22 mouse cellular contexts compared by ENCODE assay signal in the genomic region with DNA sequence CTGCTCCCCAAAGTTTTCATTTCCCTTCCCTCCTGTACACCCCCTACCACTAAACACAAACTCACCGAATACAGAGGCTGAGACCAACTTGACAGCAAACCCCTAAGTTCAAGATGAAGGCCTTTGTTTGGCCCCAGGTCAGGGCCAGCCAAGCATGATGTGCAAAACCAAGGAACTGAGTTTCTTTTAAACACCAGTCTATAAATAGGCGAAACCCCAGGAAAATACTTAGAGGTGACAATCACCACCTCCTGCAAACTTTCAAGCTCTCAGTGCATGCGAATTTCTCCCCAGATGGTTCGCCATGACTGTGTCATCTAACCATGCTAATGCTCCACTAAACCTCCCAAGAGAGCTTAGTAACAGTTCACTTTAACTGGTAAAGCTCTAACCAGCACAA. TPM values are rescaled to one million over a fixed set of nuclear protein-coding genes. Genes with fewer than 3 reads are reported as not detected.
A peak's percentile ranks its signal among the peaks of the same experiment; 100 is the strongest.
DNase-seq lines count a peak whose midpoint lies in the region; ATAC-seq and TF ChIP-seq lines count a peak whose summit lies in the region.
"Had no signal": no experiment of that assay in that cellular context is flagged by ENCODE, and none has a peak within 500 bp of the region (broad histone marks: within the 10 kb centered on the region; RNA-seq: fewer than 3 reads in every experiment).

No protein-coding gene starts in this region.

- H3K27me3 ChIP-seq in midbrain, embryonic 11.5 days (ENCODE audit: control insufficient read depth, insufficient read depth, low read length): no peaks in the 10 kb centered on the region; the same call in 1 of the 2 replicates
- no peaks in the 10 kb centered on the region; the same call in 1 of the 2 replicates for H3K27me3 ChIP-seq in midbrain, embryonic 14.5 days (ENCODE audit: control insufficient read depth, insufficient read depth, low read length)
- H3K27me3 ChIP-seq in E14TG2a.4 (ENCODE audit: insufficient read depth, low read length): no peaks in the 10 kb centered on the region
- H3K27me3 ChIP-seq: embryonic facial prominence, embryonic 12.5 days; forebrain, embryonic 13.5 days; forebrain, embryonic 15.5 days; Patski had no signal

- peak; percentile 75 for DNase-seq in midbrain, embryonic 11.5 days (ENCODE audit: low spot score, missing footprints)
- DNase-seq in midbrain, embryonic 14.5 days: no peak
- peak; percentile 43 for DNase-seq in induced T-regulatory cell, adult 2 months (ENCODE audit: low read depth)
- no peak for DNase-seq in cerebellum, adult 9-11 months
- DNase-seq in layer of hippocampus, adult 9-11 months: no peak
- DNase-seq: adrenal gland, adult 8-10 months; adrenal gland, postnatal 14 days; adrenal gland, postnatal 36 days; cerebellum, adult 11 months; cerebellum, adult 18-20 months; cerebellum, adult 8-10 months; cerebellum, postnatal 10 days; cerebellum, postnatal 25 days; forebrain, postnatal 0 days had no signal

- no peak overlapping the region for H3K9ac ChIP-seq in midbrain, embryonic 11.5 days (ENCODE audit: low read length)
- no peak overlapping the region for H3K9ac ChIP-seq in midbrain, embryonic 14.5 days (replicated peaks; ENCODE audit: low read length)
- H3K9ac ChIP-seq: embryonic facial prominence, embryonic 12.5 days; forebrain, embryonic 13.5 days; forebrain, embryonic 15.5 days; forebrain, postnatal 0 days had no signal

- no peak overlapping the region for H3K4me2 ChIP-seq in midbrain, embryonic 11.5 days
- H3K4me2 ChIP-seq in midbrain, embryonic 14.5 days (ENCODE audit: low read length): no peak overlapping the region
- H3K4me2 ChIP-seq: embryonic facial prominence, embryonic 12.5 days; forebrain, embryonic 13.5 days; forebrain, embryonic 15.5 days had no signal

- no peaks in the 10 kb centered on the region for H3K9me3 ChIP-seq in midbrain, embryonic 11.5 days (ENCODE audit: control insufficient read depth, low read length)
- H3K9me3 ChIP-seq in midbrain, embryonic 14.5 days (ENCODE audit: control insufficient read depth, low read length): no peaks in the 10 kb centered on the region
- H3K9me3 ChIP-seq in E14TG2a.4 (ENCODE audit: low read length): no peaks in the 10 kb centered on the region
- H3K9me3 ChIP-seq: embryonic facial prominence, embryonic 10.5 days; embryonic facial prominence, embryonic 12.5 days; forebrain, embryonic 13.5 days; forebrain, embryonic 15.5 days; G1E had no signal

- peaks cover 27% of the 10 kb centered on the region for H3K4me1 ChIP-seq in midbrain, embryonic 11.5 days (ENCODE audit: control insufficient read depth, insufficient read depth, low read length)
- H3K4me1 ChIP-seq in midbrain, embryonic 14.5 days (ENCODE audit: control insufficient read depth, insufficient read depth, low read length): peaks cover 4% of the 10 kb centered on the region; the same call in 1 of the 2 replicates
- peaks cover 92% of the 10 kb centered on the region for H3K4me1 ChIP-seq in E14TG2a.4 (replicated peaks; ENCODE audit: low read depth, low read length)

- H3K36me3 ChIP-seq in midbrain, embryonic 11.5 days (ENCODE audit: control insufficient read depth, insufficient read depth, low read length): no peaks in the 10 kb centered on the region
- H3K36me3 ChIP-seq in midbrain, embryonic 14.5 days (ENCODE audit: control insufficient read depth, insufficient read depth, low read length): no peaks in the 10 kb centered on the region
- H3K36me3 ChIP-seq in E14TG2a.4 (ENCODE audit: insufficient read depth, low read length): peaks cover 88% of the 10 kb centered on the region
- H3K36me3 ChIP-seq: embryonic facial prominence, embryonic 12.5 days; forebrain, embryonic 15.5 days had no signal

- 83% methylated on average over 4 of the region's 4 CpGs for WGBS in midbrain, embryonic 11.5 days
- WGBS in midbrain, embryonic 14.5 days: 87% methylated on average over 4 of the region's 4 CpGs

- no peak for TF ChIP-seq CTCF in E14TG2a.4 (conservative IDR thresholded peaks at IDR 0.05; ENCODE audit: low read length)

- no peak for ATAC-seq in midbrain, embryonic 11.5 days (ENCODE audit: low FRiP score)
- no peak for ATAC-seq in midbrain, embryonic 14.5 days (ENCODE audit: low FRiP score, low TSS enrichment)
- ATAC-seq: activated CD4-positive, CD25-positive, alpha-beta regulatory T cell, adult 4 months; forebrain, embryonic 13.5 days; forebrain, embryonic 15.5 days; forebrain, postnatal 0 days; Patski had no signal

- H3K27ac ChIP-seq in midbrain, embryonic 11.5 days (ENCODE audit: low read depth, low read length): no peak overlapping the region
- no peak overlapping the region for H3K27ac ChIP-seq in midbrain, embryonic 14.5 days (replicated peaks; ENCODE audit: low read depth, low read length)
- H3K27ac ChIP-seq: embryonic facial prominence, embryonic 10.5 days; embryonic facial prominence, embryonic 12.5 days; forebrain, embryonic 13.5 days; forebrain, embryonic 15.5 days had no signal

- no peak overlapping the region for H3K4me3 ChIP-seq in midbrain, embryonic 11.5 days (ENCODE audit: low read depth, low read length)
- H3K4me3 ChIP-seq in midbrain, embryonic 14.5 days (replicated peaks; ENCODE audit: low read depth, low read length): no peak overlapping the region
- peak overlapping the region; percentile 33 for H3K4me3 ChIP-seq in E14TG2a.4 (replicated peaks; ENCODE audit: low read length)
- H3K4me3 ChIP-seq: embryonic facial prominence, embryonic 10.5 days; embryonic facial prominence, embryonic 12.5 days; forebrain, embryonic 13.5 days; forebrain, embryonic 15.5 days had no signal

RNA-seq across cellular contexts. Expression of a gene that starts 5.9 kb away (rescaled TPM):
- polyA plus RNA-seq in midbrain, embryonic 11.5 days (2014; fragmentation: Nextera tagmentation; extraction: Ambion mirVana): 4.5 and 6.6 TPM in 2 replicates
- polyA plus RNA-seq in midbrain, embryonic 14.5 days (2014; fragmentation: Nextera tagmentation; extraction: Ambion mirVana): 0.43 and 0.88 TPM in 2 replicates

RNA-seq across cellular contexts. Expression of a gene that starts 37.4 kb away (rescaled TPM):
- polyA plus RNA-seq in midbrain, embryonic 11.5 days (2014; fragmentation: Nextera tagmentation; extraction: Ambion mirVana): 11.3 and 12.6 TPM in 2 replicates
- polyA plus RNA-seq in midbrain, embryonic 14.5 days (2014; fragmentation: Nextera tagmentation; extraction: Ambion mirVana): 13.7 and 15.1 TPM in 2 replicates

Comparison
In these comparisons a context has a peak if more than half of its experiments do, and no peak if none do; other contexts are left out.
1. DNase-seq: peak in midbrain, embryonic 11.5 days (single experiment) and induced T-regulatory cell, adult 2 months (single experiment); none in midbrain, embryonic 14.5 days (single experiment), cerebellum, adult 9-11 months (single experiment) and layer of hippocampus, adult 9-11 months (single experiment).